Mouse (Mus musculus): ENCODE data around the gene Emilin1. TPM values are rescaled to one million over a fixed set of nuclear protein-coding genes. Genes with fewer than 3 reads are reported as not detected.

The Emilin1 gene
- total and polyA plus RNA-seq, 3 experiments: 0.11 to 0.63 (median 0.34) TPM

GRCm38 (mm10) chr5:30866871-30867270 is 46.3 kb upstream of the Emilin1 start (continued):
- TF ChIP-seq ELF1 (IDR thresholded peaks at IDR 0.05; ENCODE audit: low read depth, low read length) (peak; percentile 50; the same call in 1 of the 2 replicates), CHD1 (IDR thresholded peaks at IDR 0.05; ENCODE audit: low read depth, low read length) (no peak), ETS1 (conservative IDR thresholded peaks at IDR 0.05; ENCODE audit: low read depth, low read length) (peak; percentile 99), MAFK (IDR thresholded peaks at IDR 0.05; ENCODE audit: insufficient replicate concordance, low read length) (no peak), USF1 (IDR thresholded peaks at IDR 0.05; ENCODE audit: low read depth, low read length) (no peak), NELFE (IDR thresholded peaks at IDR 0.05; ENCODE audit: low read depth, low read length) (no peak; the same call in 1 of the 2 replicates)

DNA sequence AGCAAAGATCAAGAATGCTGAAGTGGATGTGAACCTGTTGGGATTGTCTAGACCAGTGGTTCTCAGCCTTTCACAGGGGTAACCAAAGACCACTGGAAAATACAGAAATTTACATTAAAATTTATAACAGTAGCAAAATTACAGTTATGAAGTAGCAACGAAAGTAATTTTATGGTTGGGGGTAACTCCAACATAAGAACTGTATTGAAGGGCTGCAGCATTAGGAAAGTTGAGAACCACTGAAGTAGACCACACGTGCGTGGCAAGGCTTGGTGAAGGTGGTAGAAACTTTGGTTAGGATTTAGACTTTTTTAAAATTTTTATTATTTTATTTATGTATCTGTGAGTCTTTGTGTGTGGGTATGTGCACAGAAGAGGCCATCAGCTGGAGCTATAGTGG is 45.5 kb upstream of the Emilin1 start, which contains the start of gene Tmem214:
TSS of gene Tmem214 (plus strand) at position 301 of the 400 bp plus-strand sequence.
- Histone ChIP-seq H3K79me2 (replicated peaks; ENCODE audit: control insufficient read depth, extremely low read depth, insufficient read depth, poor library complexity, severe bottlenecking) (peaks cover 9% of the 10 kb centered on the region), H3K9ac (ENCODE audit: insufficient read depth, low read depth) (no peak within 1 kb of the TSS), H3K9me3 (replicated peaks; ENCODE audit: low read length) (no peaks in the 10 kb centered on the region), H3K27me3 (replicated peaks) (no peaks in the 10 kb centered on the region), H3K36me3 (replicated peaks in 1 of 2; ENCODE audit: control insufficient read depth in 1 of 2, insufficient read depth in 1 of 2, low read length in 1 of 2) (peaks cover 17 to 24% of the 10 kb centered on the region in 2 experiments), H3K4me2 (ENCODE audit: insufficient read depth, low read depth, poor library complexity, severe bottlenecking) (no peak within 1 kb of the TSS; the same call in 1 of the 2 replicates), H3K27ac (ENCODE audit: insufficient read depth, low read depth) (no peak within 1 kb of the TSS), H3K4me3 (replicated peaks in 1 of 3; ENCODE audit: low read depth in 2 of 3, low read length in 2 of 3, poor library complexity in 1 of 3) (no peak within 1 kb of the TSS), H3K4me1 (ENCODE audit: control insufficient read depth in 1 of 2, insufficient read depth in 2 of 2) (peaks cover 21 to 54% of the 10 kb centered on the region in 2 experiments)
- TF ChIP-seq KAT2A (IDR thresholded peaks at IDR 0.05; ENCODE audit: insufficient replicate concordance, low read length) (no peak), SMC3 (IDR thresholded peaks at IDR 0.05; ENCODE audit: low read depth, low read length) (no peak), UBTF (IDR thresholded peaks at IDR 0.05; ENCODE audit: low read depth, low read length) (no peak), MAZ (IDR thresholded peaks at IDR 0.05; ENCODE audit: low read depth, low read length) (no peak), JUND (conservative IDR thresholded peaks at IDR 0.05; ENCODE audit: low read depth, low read length) (no peak), MAX (IDR thresholded peaks at IDR 0.05; ENCODE audit: low read length) (no peak), PAX5 (IDR thresholded peaks at IDR 0.05; ENCODE audit: low read length) (no peak), BHLHE40 (IDR thresholded peaks at IDR 0.05; ENCODE audit: low read depth, low read length) (no peak), ETS1 (conservative IDR thresholded peaks at IDR 0.05; ENCODE audit: low read depth, low read length) (no peak), POLR2A (IDR thresholded peaks at IDR 0.05; ENCODE audit: low read depth, low read length) (no peak), CTCF (conservative IDR thresholded peaks at IDR 0.05 in 1 of 2, IDR thresholded peaks at IDR 0.05 in 1 of 2; ENCODE audit: low read depth in 2 of 2, low read length in 2 of 2) (no peak), NELFE (IDR thresholded peaks at IDR 0.05; ENCODE audit: low read depth, low read length) (no peak), MYC (IDR thresholded peaks at IDR 0.05; ENCODE audit: low read depth, low read length) (no peak), CHD2 (IDR thresholded peaks at IDR 0.05; ENCODE audit: low read length) (no peak), ZMIZ1 (IDR thresholded peaks at IDR 0.05; ENCODE audit: low read depth, low read length) (no peak)
- in situ Hi-C loops (cut with MboI; ENCODE audit: low pct_ligation_motif_present, low pct_unique_long_range_greater_than_20kb, low sequenced_read_pairs) (no loop called here), dilution Hi-C loops (cut with MboI; ENCODE audit: extremely low pct_ligation_motif_present, extremely low pct_unique_long_range_greater_than_20kb, low sequenced_read_pairs) (no loop called here)
- DNase-seq (ENCODE audit: extremely low read depth): no peak

DNA sequence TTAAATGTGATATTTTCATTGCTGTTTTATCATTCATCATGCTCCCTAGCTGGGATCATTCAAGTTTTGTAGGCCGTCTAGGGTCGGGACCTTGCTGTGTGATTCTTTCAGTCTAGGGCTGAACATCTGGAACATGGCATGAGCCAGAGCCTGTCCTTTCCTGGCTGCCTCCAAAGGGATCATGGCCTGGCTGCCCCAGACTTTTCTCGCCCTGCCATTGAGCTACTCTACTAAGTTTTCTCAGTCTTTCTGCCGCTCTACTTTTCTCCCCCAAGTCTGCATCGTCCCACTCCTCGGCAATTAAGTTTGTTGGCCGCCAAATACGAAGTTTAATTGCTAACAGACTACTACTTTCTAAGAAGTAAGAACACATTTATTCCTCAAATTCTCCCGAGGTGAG is 44.2 kb upstream of the Emilin1 start:
- no peak for DNase-seq (ENCODE audit: extremely low read depth)
- H3K4me1 ChIP-seq (ENCODE audit: control insufficient read depth in 1 of 2, insufficient read depth in 2 of 2): peaks cover 13 to 44% of the 10 kb centered on the region in 2 experiments
- dilution Hi-C loops (cut with MboI; ENCODE audit: extremely low pct_ligation_motif_present, extremely low pct_unique_long_range_greater_than_20kb, low sequenced_read_pairs): no loop called here
- H3K79me2 ChIP-seq (replicated peaks; ENCODE audit: control insufficient read depth, extremely low read depth, insufficient read depth, poor library complexity, severe bottlenecking): peaks cover 9% of the 10 kb centered on the region
- TF ChIP-seq MXI1 (IDR thresholded peaks at IDR 0.05; ENCODE audit: low read depth, low read length) (no peak), CTCF (conservative IDR thresholded peaks at IDR 0.05 in 1 of 2, IDR thresholded peaks at IDR 0.05 in 1 of 2; ENCODE audit: low read depth in 2 of 2, low read length in 2 of 2) (no peak), UBTF (IDR thresholded peaks at IDR 0.05; ENCODE audit: low read depth, low read length) (no peak), RAD21 (IDR thresholded peaks at IDR 0.05; ENCODE audit: low read depth, low read length) (no peak), SMC3 (IDR thresholded peaks at IDR 0.05; ENCODE audit: low read depth, low read length) (no peak), JUND (conservative IDR thresholded peaks at IDR 0.05; ENCODE audit: low read depth, low read length) (no peak), IRF4 (IDR thresholded peaks at IDR 0.05; ENCODE audit: low read depth, low read length) (no peak), CHD1 (IDR thresholded peaks at IDR 0.05; ENCODE audit: low read depth, low read length) (no peak), SIN3A (IDR thresholded peaks at IDR 0.05; ENCODE audit: low read length) (no peak), ETS1 (conservative IDR thresholded peaks at IDR 0.05; ENCODE audit: low read depth, low read length) (no peak), ZNF384 (IDR thresholded peaks at IDR 0.05; ENCODE audit: low read depth, low read length) (no peak), EP300 (IDR thresholded peaks at IDR 0.05; ENCODE audit: low read length) (no peak), ELF1 (IDR thresholded peaks at IDR 0.05; ENCODE audit: low read depth, low read length) (no peak), NRF1 (IDR thresholded peaks at IDR 0.05; ENCODE audit: low read depth, low read length) (no peak), USF1 (IDR thresholded peaks at IDR 0.05; ENCODE audit: low read depth, low read length) (no peak)
- H3K9ac ChIP-seq (ENCODE audit: insufficient read depth, low read depth): peak overlapping the region; percentile 44
- peak overlapping the region; percentile 59 for H3K4me2 ChIP-seq (ENCODE audit: insufficient read depth, low read depth, poor library complexity, severe bottlenecking)
- H3K27ac ChIP-seq (ENCODE audit: insufficient read depth, low read depth): no peak overlapping the region
- no peaks in the 10 kb centered on the region for H3K27me3 ChIP-seq (replicated peaks)
- peak overlapping the region in 2 of 3 experiments; percentile 8 to 90 for H3K4me3 ChIP-seq (replicated peaks in 1 of 3; ENCODE audit: low read depth in 2 of 3, low read length in 2 of 3, poor library complexity in 1 of 3)
- in situ Hi-C loops (cut with MboI; ENCODE audit: low pct_ligation_motif_present, low pct_unique_long_range_greater_than_20kb, low sequenced_read_pairs): no loop called here
- H3K9me3 ChIP-seq (replicated peaks; ENCODE audit: low read length): no peaks in the 10 kb centered on the region
- H3K36me3 ChIP-seq (replicated peaks in 1 of 2; ENCODE audit: control insufficient read depth in 1 of 2, insufficient read depth in 1 of 2, low read length in 1 of 2): peaks cover 29 to 36% of the 10 kb centered on the region in 2 experiments

All from CH12.LX (cell line).